ENCODE assay signal across 8 mouse cellular contexts in genomic region chr19:45748691-45749242, GRCm38 (mm10). TPM values are rescaled to one million over a fixed set of nuclear protein-coding genes. Genes with fewer than 3 reads are reported as not detected.
DNase-seq lines count a peak whose midpoint lies in the region; ATAC-seq and TF ChIP-seq lines count a peak whose summit lies in the region.

No protein-coding gene starts in this region.

- ATAC-seq in embryonic facial prominence, embryonic 14.5 days (ENCODE audit: low read depth) = peak; percentile 4; the same call in 1 of the 2 replicates
- peak; percentile 22; the same call in 1 of the 2 replicates for ATAC-seq in intestine, embryonic 14.5 days (replicated peaks; ENCODE audit: low FRiP score, low TSS enrichment, low read depth)
- peak; percentile 5; the same call in 1 of the 2 replicates for ATAC-seq in midbrain, postnatal 0 days (ENCODE audit: low FRiP score)

- H3K9me3 ChIP-seq in ES-Bruce4 (replicated peaks; ENCODE audit: control insufficient read depth, insufficient read depth, low read length, poor library complexity, severe bottlenecking) = no peaks in the 10 kb centered on the region
- no peaks in the 10 kb centered on the region for H3K9me3 ChIP-seq in embryonic facial prominence, embryonic 14.5 days (ENCODE audit: control insufficient read depth, low read length)
- H3K9me3 ChIP-seq in intestine, embryonic 14.5 days (ENCODE audit: control insufficient read depth, low read length) = no peaks in the 10 kb centered on the region
- no peaks in the 10 kb centered on the region for H3K9me3 ChIP-seq in midbrain, postnatal 0 days (ENCODE audit: low read length)

- H3K27me3 ChIP-seq in kidney, adult 2 months (replicated peaks; ENCODE audit: control insufficient read depth, insufficient read depth, low read length) = no peaks in the 10 kb centered on the region
- peaks cover 3% of the 10 kb centered on the region; the same call in 1 of the 2 replicates for H3K27me3 ChIP-seq in ES-Bruce4 (ENCODE audit: control insufficient read depth, insufficient read depth, low read length, poor library complexity, severe bottlenecking)
- H3K27me3 ChIP-seq in embryonic facial prominence, embryonic 14.5 days (replicated peaks; ENCODE audit: control insufficient read depth, insufficient read depth, low read length) = peaks cover 27% of the 10 kb centered on the region
- H3K27me3 ChIP-seq in intestine, embryonic 14.5 days (replicated peaks; ENCODE audit: control insufficient read depth, insufficient read depth, low read length) = peaks cover 30% of the 10 kb centered on the region
- peaks cover 25% of the 10 kb centered on the region for H3K27me3 ChIP-seq in midbrain, postnatal 0 days (ENCODE audit: insufficient read depth, low read length)

- peaks cover 2% of the 10 kb centered on the region; the same call in 1 of the 2 replicates for H3K36me3 ChIP-seq in kidney, adult 2 months (ENCODE audit: control insufficient read depth, insufficient read depth, low read length)
- peaks cover 6% of the 10 kb centered on the region; the same call in 1 of the 2 replicates for H3K36me3 ChIP-seq in ES-Bruce4 (ENCODE audit: control insufficient read depth, insufficient read depth, low read length, poor library complexity, severe bottlenecking)
- peaks cover 32% of the 10 kb centered on the region for H3K36me3 ChIP-seq in embryonic facial prominence, embryonic 14.5 days (ENCODE audit: control insufficient read depth, insufficient read depth, low read length)
- H3K36me3 ChIP-seq in intestine, embryonic 14.5 days (ENCODE audit: control insufficient read depth, insufficient read depth, low read length) = peaks cover 31% of the 10 kb centered on the region
- H3K36me3 ChIP-seq in midbrain, postnatal 0 days (ENCODE audit: insufficient read depth, low read length) = peaks cover 15% of the 10 kb centered on the region

- peak overlapping the region; percentile 98 for H3K4me3 ChIP-seq in kidney, adult 2 months (ENCODE audit: insufficient read depth, low read depth, low read length)
- peak overlapping the region; percentile 65 for H3K4me3 ChIP-seq in ES-Bruce4 (ENCODE audit: low read depth, low read length)
- peak overlapping the region; percentile 82 for H3K4me3 ChIP-seq in embryonic facial prominence, embryonic 14.5 days (ENCODE audit: low read depth, low read length)
- H3K4me3 ChIP-seq in intestine, embryonic 14.5 days (ENCODE audit: low read depth, low read length) = peak overlapping the region; percentile 84
- peak overlapping the region; percentile 86 for H3K4me3 ChIP-seq in midbrain, postnatal 0 days (ENCODE audit: low read depth, low read length)

- DNase-seq in kidney, adult 2 months = no peak
- DNase-seq in kidney, postnatal 4 days = no peak
- DNase-seq in embryonic facial prominence, embryonic 14.5 days (ENCODE audit: low spot score) = no peak
- DNase-seq in intestine, embryonic 14.5 days (ENCODE audit: low spot score) = peak; percentile 69
- no peak for DNase-seq in midbrain, postnatal 0 days (ENCODE audit: low spot score)
- DNase-seq in c-Kit-positive CD71-positive TER-119-positive erythroid progenitor cells, embryonic 14.5 days (ENCODE audit: low spot score) = no peak
- no peak for DNase-seq in gastrocnemius, adult 8-10 months (ENCODE audit: low spot score in 2 of 2)

- WGBS in kidney, adult 2 months = 2% methylated on average over 33 of the region's 33 CpGs
- 2% methylated on average over 30 of the region's 33 CpGs for WGBS in embryonic facial prominence, embryonic 14.5 days
- 3% methylated on average over 28 of the region's 33 CpGs for WGBS in intestine, embryonic 14.5 days
- 3% methylated on average over 31 of the region's 33 CpGs for WGBS in midbrain, postnatal 0 days

- H3K4me1 ChIP-seq in kidney, adult 2 months (ENCODE audit: control insufficient read depth, insufficient read depth, low read length) = peaks cover 17% of the 10 kb centered on the region
- H3K4me1 ChIP-seq in ES-Bruce4 (ENCODE audit: control insufficient read depth, insufficient read depth, low read length) = peaks cover 3% of the 10 kb centered on the region
- H3K4me1 ChIP-seq in embryonic facial prominence, embryonic 14.5 days (ENCODE audit: control insufficient read depth, insufficient read depth, low read length) = peaks cover 3% of the 10 kb centered on the region
- peaks cover 6% of the 10 kb centered on the region for H3K4me1 ChIP-seq in intestine, embryonic 14.5 days (replicated peaks; ENCODE audit: control insufficient read depth, insufficient read depth, low read length)
- 0 out of 2 replicates have a peak, but pooled peaks cover 10% of the 10 kb centered on the region for H3K4me1 ChIP-seq in midbrain, postnatal 0 days (ENCODE audit: insufficient read depth, low read length)

- TF ChIP-seq CTCF in kidney, adult 2 months (conservative IDR thresholded peaks at IDR 0.05; ENCODE audit: insufficient read depth, insufficient read length, low read depth, low read length) = no peak
- TF ChIP-seq CTCF in ES-Bruce4 (IDR thresholded peaks at IDR 0.05; ENCODE audit: low read depth, low read length) = no peak
- TF ChIP-seq CTCF in midbrain, postnatal 0 days (IDR thresholded peaks at IDR 0.05) = no peak

- TF ChIP-seq EP300 in ES-Bruce4 (IDR thresholded peaks at IDR 0.05; ENCODE audit: insufficient read depth, low read depth, low read length) = no peak

- H3K9ac ChIP-seq in ES-Bruce4 (ENCODE audit: low read depth, poor library complexity, severe bottlenecking) = peak overlapping the region; percentile 90
- H3K9ac ChIP-seq in embryonic facial prominence, embryonic 14.5 days (ENCODE audit: low read depth, low read length) = peak overlapping the region; percentile 84
- peak overlapping the region; percentile 75 for H3K9ac ChIP-seq in intestine, embryonic 14.5 days (ENCODE audit: low read length)
- peak overlapping the region; percentile 70 for H3K9ac ChIP-seq in midbrain, postnatal 0 days (replicated peaks; ENCODE audit: low read length, poor library complexity, severe bottlenecking)

- peak overlapping the region; percentile 90 for H3K4me2 ChIP-seq in embryonic facial prominence, embryonic 14.5 days (ENCODE audit: low read depth, low read length)
- H3K4me2 ChIP-seq in intestine, embryonic 14.5 days (ENCODE audit: low read length) = peak overlapping the region; percentile 94
- H3K4me2 ChIP-seq in midbrain, postnatal 0 days (ENCODE audit: low read depth, low read length, poor library complexity, severe bottlenecking) = peak overlapping the region; percentile 95

- peak overlapping the region; percentile 26; the same call in 1 of the 2 replicates for H3K27ac ChIP-seq in kidney, adult 2 months (ENCODE audit: insufficient read depth, low read depth, low read length)
- no peak overlapping the region for H3K27ac ChIP-seq in ES-Bruce4 (ENCODE audit: insufficient read depth, low read length)
- no peak overlapping the region for H3K27ac ChIP-seq in embryonic facial prominence, embryonic 14.5 days (replicated peaks; ENCODE audit: low read depth, low read length)
- no peak overlapping the region for H3K27ac ChIP-seq in intestine, embryonic 14.5 days (ENCODE audit: low read depth)
- no peak overlapping the region for H3K27ac ChIP-seq in midbrain, postnatal 0 days (ENCODE audit: low read depth, low read length)

- TF ChIP-seq POLR2A in kidney, adult 2 months (IDR thresholded peaks at IDR 0.05; ENCODE audit: low read depth, low read length) = no peak
- TF ChIP-seq POLR2A in ES-Bruce4 (IDR thresholded peaks at IDR 0.05; ENCODE audit: insufficient read depth, low read length) = no peak

RNA-seq across cellular contexts. Expression of gene Npm3, which starts 0.6 kb away (rescaled TPM):
- 36.9 and 42.3 TPM in 2 replicates for polyA plus RNA-seq in kidney, adult 2 months (2012; rRNA removed)
- polyA plus RNA-seq in ES-Bruce4 (2011; ENCODE audit: insufficient read depth, insufficient read length, low read depth, missing spikeins) = 188 and 196 TPM in 2 replicates
- polyA plus RNA-seq in embryonic facial prominence, embryonic 14.5 days (2014; fragmentation: Nextera tagmentation; extraction: Ambion mirVana) = 18.9 and 19.8 TPM in 2 replicates
- polyA plus RNA-seq in intestine, embryonic 14.5 days (2014; fragmentation: Nextera tagmentation; extraction: Ambion mirVana) = 16.3 and 16.7 TPM in 2 replicates
- total RNA-seq in midbrain, postnatal 0 days (2014; rRNA removed) = 26.1 and 40.2 TPM in 2 replicates
- 5.6 and 6.5 TPM in 2 replicates for polyA plus RNA-seq in midbrain, postnatal 0 days (2015; fragmentation: Nextera tagmentation; extraction: Ambion mirVana)
- total RNA-seq in gastrocnemius, adult 8-10 months (2022) = 10 to 100 TPM; 10.8 to 14.0 (median 12.7) TPM

RNA-seq across cellular contexts. Expression of gene Fgf8, which starts 6.1 kb away (rescaled TPM):
- not detected in 2 replicates for polyA plus RNA-seq in kidney, adult 2 months (2012; rRNA removed)
- polyA plus RNA-seq in ES-Bruce4 (2011; ENCODE audit: insufficient read depth, insufficient read length, low read depth, missing spikeins) = 22.6 and 25.9 TPM in 2 replicates
- polyA plus RNA-seq in embryonic facial prominence, embryonic 14.5 days (2014; fragmentation: Nextera tagmentation; extraction: Ambion mirVana) = 0.25 TPM in 1 of 2 replicates, not detected in the other
- not detected in 2 replicates for polyA plus RNA-seq in intestine, embryonic 14.5 days (2014; fragmentation: Nextera tagmentation; extraction: Ambion mirVana)
- total RNA-seq in midbrain, postnatal 0 days (2014; rRNA removed) = 1.3 TPM in 1 of 2 replicates, not detected in the other
- not detected in 2 replicates for polyA plus RNA-seq in midbrain, postnatal 0 days (2015; fragmentation: Nextera tagmentation; extraction: Ambion mirVana)
- not detected for total RNA-seq in gastrocnemius, adult 8-10 months (2022)

RNA-seq across cellular contexts. Expression of gene Mgea5, which starts 34.9 kb away (rescaled TPM):
- polyA plus RNA-seq in kidney, adult 2 months (2012; rRNA removed) = 22.6 and 27.3 TPM in 2 replicates
- 177 and 181 TPM in 2 replicates for polyA plus RNA-seq in ES-Bruce4 (2011; ENCODE audit: insufficient read depth, insufficient read length, low read depth, missing spikeins)
- 52.3 and 56.5 TPM in 2 replicates for polyA plus RNA-seq in embryonic facial prominence, embryonic 14.5 days (2014; fragmentation: Nextera tagmentation; extraction: Ambion mirVana)
- polyA plus RNA-seq in intestine, embryonic 14.5 days (2014; fragmentation: Nextera tagmentation; extraction: Ambion mirVana) = 55.0 and 58.9 TPM in 2 replicates
- 145 and 210 TPM in 2 replicates for total RNA-seq in midbrain, postnatal 0 days (2014; rRNA removed)
- 55.9 and 78.2 TPM in 2 replicates for polyA plus RNA-seq in midbrain, postnatal 0 days (2015; fragmentation: Nextera tagmentation; extraction: Ambion mirVana)
- 10 to 100 TPM; 32.7 to 43.3 (median 39.8) TPM for total RNA-seq in gastrocnemius, adult 8-10 months (2022)

Comparison
In these comparisons a context has a peak if more than half of its experiments do, and no peak if none do; other contexts are left out.
1. RNA of gene Fgf8, which starts 6.1 kb away (polyA plus RNA-seq): 22.6 to 25.9 TPM in ES-Bruce4; 0.25 TPM in embryonic facial prominence, embryonic 14.5 days, not detected in midbrain, postnatal 0 days, not detected in kidney, adult 2 months and not detected in intestine, embryonic 14.5 days; every median in the first group is over 10 times any median in the second.
2. Peak in every context shown above with its lines, with median percentiles within 50 percentile points of each other: H3K4me3 ChIP-seq, H3K9ac ChIP-seq, ATAC-seq and H3K4me2 ChIP-seq.